Mouse (Mus musculus) limb, embryonic 15.5 days (tissue): ENCODE measurements around the gene Adk. TPM values are rescaled to one million over a fixed set of nuclear protein-coding genes. Genes with fewer than 3 reads are reported as not detected.

Source experiments
- ATAC-seq: fragments of 200-750 bp; cut with Nextera tagmentation; 2 replicates; pipeline ENCODE4 v1.8.0; 2017; ENCODE audit warnings: low read depth, moderate TSS enrichment; ENCODE audit not compliant: insufficient number of reproducible peaks, low FRiP score, low TSS enrichment
- H3K27ac ChIP-seq: fragments of 300-500 bp; sonication (generic); 2 replicates; pipeline ENCODE4 v1.5.1; 2015; ENCODE audit warnings: moderate library complexity, mild to moderate bottlenecking, inconsistent platforms
- H3K27me3 ChIP-seq: fragments of 300-500 bp; sonication (generic); 2 replicates; pipeline ENCODE4 v1.6.1; 2015; ENCODE audit warnings: inconsistent platforms
- H3K36me3 ChIP-seq: fragments of 300-500 bp; sonication (generic); 2 replicates; pipeline ENCODE4 v1.6.1; 2015; ENCODE audit warnings: inconsistent platforms
- H3K4me1 ChIP-seq: fragments of 300-500 bp; sonication (generic); 2 replicates; pipeline ENCODE4 v1.6.1; 2015; ENCODE audit warnings: inconsistent platforms
- H3K4me2 ChIP-seq: fragments of 300-500 bp; sonication (generic); 2 replicates; pipeline ENCODE4 v1.6.1; 2015; ENCODE audit warnings: mild to moderate bottlenecking, inconsistent platforms
- H3K4me3 ChIP-seq: fragments of 300-500 bp; sonication (generic); 2 replicates; pipeline ENCODE4 v1.5.1; 2015; ENCODE audit warnings: mild to moderate bottlenecking, inconsistent platforms
- H3K9ac ChIP-seq: fragments of 300-500 bp; sonication (generic); 2 replicates; pipeline ENCODE4 v1.6.1; 2015; ENCODE audit warnings: inconsistent platforms
- H3K9me3 ChIP-seq: fragments of 300-500 bp; sonication (generic); 2 replicates; pipeline ENCODE4 v1.6.1; 2016; ENCODE audit warnings: inconsistent platforms
- WGBS: fragments of 180-500 bp; shearing (Covaris S2); methylation state at CpG from one replicate; pipeline ENCODE4 v1.1.7; 2015; 5-methylcytosine and 5-hydroxymethylcytosine counted together
- polyA plus RNA-seq: library from polyadenylated mRNA; unstranded; fragments of >200 nt; fragmentation: Nextera tagmentation; extraction: Ambion mirVana; gene quantifications from 2 replicates; pipeline ENCODE4 v1.2.1, GENCODE M21; 2015

The Adk gene
- polyA plus RNA-seq, 1 experiment from 2014 or later: 148 TPM

- no peak overlapping the region for H3K4me2 ChIP-seq
- H3K4me3 ChIP-seq: no peak overlapping the region
- H3K36me3 ChIP-seq: no peaks in the 10 kb centered on the region; the same call in 1 of the 2 replicates
- 78% methylated on average over 6 of the region's 6 CpGs for WGBS
- H3K27ac ChIP-seq: no peak overlapping the region
- no peak overlapping the region for H3K9ac ChIP-seq
- no peaks in the 10 kb centered on the region for H3K9me3 ChIP-seq
- no peak for ATAC-seq
- no peaks in the 10 kb centered on the region for H3K4me1 ChIP-seq
- H3K27me3 ChIP-seq: no peaks in the 10 kb centered on the region
Observed at GRCm38 (mm10) chr14:21178356-21178755, 126.0 kb downstream of the Adk start.

GRCm38 (mm10) chr14:21181053-21181452, 128.7 kb downstream of the Adk start:
- H3K4me2 ChIP-seq: no peak overlapping the region
- WGBS: 41% methylated on average over 3 of the region's 3 CpGs

GRCm38 (mm10) chr14:21191966-21192365, 139.6 kb downstream of the Adk start:
- Histone ChIP-seq H3K27me3 (no peaks in the 10 kb centered on the region), H3K9me3 (no peaks in the 10 kb centered on the region), H3K36me3 (no peaks in the 10 kb centered on the region), H3K4me3 (no peak overlapping the region), H3K4me1 (no peaks in the 10 kb centered on the region), H3K27ac (no peak overlapping the region), H3K4me2 (no peak overlapping the region), H3K9ac (no peak overlapping the region)
- 65% methylated on average over 6 of the region's 6 CpGs for WGBS
- ATAC-seq: no peak

More at GRCm38 (mm10) chr14:21181053-21181452, 128.7 kb downstream of the Adk start:
- Histone ChIP-seq H3K9me3 (no peaks in the 10 kb centered on the region), H3K36me3 (no peaks in the 10 kb centered on the region; the same call in 1 of the 2 replicates), H3K4me3 (no peak overlapping the region), H3K27me3 (no peaks in the 10 kb centered on the region), H3K4me1 (no peaks in the 10 kb centered on the region), H3K9ac (no peak overlapping the region), H3K27ac (no peak overlapping the region)
- no peak for ATAC-seq

GRCm38 (mm10) chr14:21192749-21193148, 140.4 kb downstream of the Adk start:
- no peak for ATAC-seq
- H3K4me3 ChIP-seq: no peak overlapping the region
- no peaks in the 10 kb centered on the region for H3K27me3 ChIP-seq
- no peak overlapping the region for H3K9ac ChIP-seq
- H3K4me2 ChIP-seq: no peak overlapping the region
- no peaks in the 10 kb centered on the region for H3K36me3 ChIP-seq
- H3K9me3 ChIP-seq: no peaks in the 10 kb centered on the region
- no peak overlapping the region for H3K27ac ChIP-seq
- no peaks in the 10 kb centered on the region for H3K4me1 ChIP-seq
- 91% methylated on average over 3 of the region's 3 CpGs for WGBS

GRCm38 (mm10) chr14:21194336-21194735, 142.0 kb downstream of the Adk start:
- Histone ChIP-seq H3K27ac (no peak overlapping the region), H3K27me3 (no peaks in the 10 kb centered on the region), H3K36me3 (no peaks in the 10 kb centered on the region), H3K4me2 (no peak overlapping the region), H3K9ac (no peak overlapping the region), H3K4me3 (no peak overlapping the region), H3K9me3 (no peaks in the 10 kb centered on the region), H3K4me1 (no peaks in the 10 kb centered on the region)
- WGBS: 67% methylated on average over 6 of the region's 6 CpGs
- ATAC-seq: no peak

GRCm38 (mm10) chr14:21200850-21201249, 148.5 kb downstream of the Adk start:
- Histone ChIP-seq H3K9ac (no peak overlapping the region), H3K4me3 (no peak overlapping the region), H3K27me3 (no peaks in the 10 kb centered on the region), H3K27ac (no peak overlapping the region), H3K9me3 (no peaks in the 10 kb centered on the region), H3K4me2 (no peak overlapping the region), H3K4me1 (no peaks in the 10 kb centered on the region), H3K36me3 (no peaks in the 10 kb centered on the region)
- ATAC-seq: no peak
- WGBS: 86% methylated on average over 3 of the region's 3 CpGs

GRCm38 (mm10) chr14:21206472-21206871, 154.1 kb downstream of the Adk start:
- H3K4me3 ChIP-seq: no peak overlapping the region
- no peaks in the 10 kb centered on the region for H3K9me3 ChIP-seq
- 79% methylated on average over 4 of the region's 4 CpGs for WGBS
- H3K27ac ChIP-seq: no peak overlapping the region
- no peaks in the 10 kb centered on the region for H3K36me3 ChIP-seq
- H3K27me3 ChIP-seq: no peaks in the 10 kb centered on the region
- H3K4me1 ChIP-seq: no peaks in the 10 kb centered on the region
- no peak overlapping the region for H3K4me2 ChIP-seq
- no peak for ATAC-seq
- no peak overlapping the region for H3K9ac ChIP-seq

- Histone ChIP-seq H3K4me1 (no peaks in the 10 kb centered on the region), H3K4me3 (no peak overlapping the region), H3K27me3 (no peaks in the 10 kb centered on the region), H3K36me3 (no peaks in the 10 kb centered on the region), H3K4me2 (no peak overlapping the region), H3K9me3 (no peaks in the 10 kb centered on the region), H3K9ac (no peak overlapping the region), H3K27ac (no peak overlapping the region)
- ATAC-seq: no peak
- 91% methylated on average over 5 of the region's 5 CpGs for WGBS
Observed at GRCm38 (mm10) chr14:21221574-21222138, 169.3 kb downstream of the Adk start.

- Histone ChIP-seq H3K4me1 (no peaks in the 10 kb centered on the region), H3K4me3 (no peak overlapping the region), H3K4me2 (no peak overlapping the region), H3K36me3 (no peaks in the 10 kb centered on the region), H3K9ac (no peak overlapping the region), H3K9me3 (no peaks in the 10 kb centered on the region), H3K27ac (no peak overlapping the region), H3K27me3 (no peaks in the 10 kb centered on the region)
- no peak for ATAC-seq
- WGBS: 69% methylated on average over 3 of the region's 3 CpGs
Observed at GRCm38 (mm10) chr14:21222206-21222605, 169.8 kb downstream of the Adk start.

GRCm38 (mm10) chr14:21223456-21223855, 171.1 kb downstream of the Adk start:
- no peak overlapping the region for H3K4me2 ChIP-seq
- H3K9me3 ChIP-seq: no peaks in the 10 kb centered on the region
- no peak for ATAC-seq
- no peak overlapping the region for H3K4me3 ChIP-seq
- H3K36me3 ChIP-seq: no peaks in the 10 kb centered on the region
- no peaks in the 10 kb centered on the region for H3K4me1 ChIP-seq
- WGBS: 36% methylated on average over 6 of the region's 6 CpGs
- H3K9ac ChIP-seq: no peak overlapping the region
- H3K27me3 ChIP-seq: no peaks in the 10 kb centered on the region
- H3K27ac ChIP-seq: no peak overlapping the region

GRCm38 (mm10) chr14:21223971-21224635, 171.7 kb downstream of the Adk start:
- Histone ChIP-seq H3K4me1 (no peaks in the 10 kb centered on the region), H3K9me3 (no peaks in the 10 kb centered on the region), H3K27ac (no peak overlapping the region), H3K4me2 (no peak overlapping the region), H3K27me3 (no peaks in the 10 kb centered on the region), H3K9ac (no peak overlapping the region), H3K36me3 (no peaks in the 10 kb centered on the region), H3K4me3 (no peak overlapping the region)
- 89% methylated on average over 3 of the region's 3 CpGs for WGBS
- ATAC-seq: no peak

- Histone ChIP-seq H3K27ac (no peak overlapping the region), H3K4me3 (no peak overlapping the region), H3K27me3 (no peaks in the 10 kb centered on the region), H3K9me3 (no peaks in the 10 kb centered on the region), H3K9ac (no peak overlapping the region), H3K4me1 (no peaks in the 10 kb centered on the region), H3K36me3 (no peaks in the 10 kb centered on the region), H3K4me2 (no peak overlapping the region)
- no peak for ATAC-seq
- 94% methylated on average over 2 of the region's 2 CpGs for WGBS
Observed at GRCm38 (mm10) chr14:21237051-21237450, 184.7 kb downstream of the Adk start.
